Mouse (Mus musculus) cortical plate, adult 2 months (tissue): ENCODE results near the gene Tstd3.

Experiments used
- CTCF ChIP-seq: fragments of 200-500 bp; IDR thresholded peaks from 2 replicates; pipeline ENCODE4 v1.5.1; 2011; ENCODE audit warnings: mild to moderate bottlenecking, control low read depth, low read length; ENCODE audit not compliant: insufficient read depth; ENCODE audit errors: extremely low read depth
- POLR2A ChIP-seq: fragments of 200-500 bp; IDR thresholded peaks from 2 replicates; pipeline ENCODE4 v1.6.1; 2011; ENCODE audit warnings: mild to moderate bottlenecking, low read length, control low read depth; ENCODE audit not compliant: insufficient read depth; ENCODE audit errors: extremely low read depth

DNA sequence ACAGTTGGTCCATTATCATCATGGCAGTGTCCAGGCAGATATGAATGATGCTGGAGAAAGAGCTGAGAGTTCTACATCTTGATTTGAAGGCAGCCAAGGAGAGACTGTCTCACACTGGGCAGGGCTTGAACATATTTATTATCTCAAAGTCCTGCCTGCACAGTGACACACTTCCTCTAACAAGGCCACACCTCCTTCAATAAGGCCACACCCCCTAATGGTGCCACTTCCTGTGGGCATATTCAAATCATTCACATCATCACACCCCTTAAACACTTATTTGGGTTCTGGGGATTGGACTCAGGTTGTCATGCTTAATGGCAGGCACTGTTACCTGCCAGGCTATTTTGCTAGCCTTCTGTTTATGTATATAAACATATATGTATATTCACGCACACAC lies 5.3 kb upstream of the Tstd3 start:
- no peak for TF ChIP-seq CTCF
- TF ChIP-seq POLR2A, result no peak
